11 mouse cellular contexts compared by ENCODE assay signal in genomic region chr17:15743379-15743778, GRCm38 (mm10). TPM values are rescaled to one million over a fixed set of nuclear protein-coding genes. Genes with fewer than 3 reads are reported as not detected.
DNase-seq lines count a peak whose midpoint lies in the region.
"Had no signal": no experiment of that assay in that cellular context is flagged by ENCODE, and none has a peak within 500 bp of the region (broad histone marks: within the 10 kb centered on the region; RNA-seq: fewer than 3 reads in every experiment).

No protein-coding gene starts in this region.

- DNase-seq in adrenal gland, adult 2 months: peak; percentile 20
- no peak for DNase-seq in adrenal gland, postnatal 4 days (ENCODE audit: low spot score in 2 of 2)
- DNase-seq in ovary, adult 18-20 months (ENCODE audit: low spot score): peak; percentile 3
- no peak for DNase-seq in ovary, postnatal 36 days (ENCODE audit: low spot score)
- DNase-seq in adrenal gland, postnatal 36 days: peak; percentile 20 to 29
- peak; percentile 37 for DNase-seq in induced T-regulatory cell, adult 2 months (ENCODE audit: low read depth)
- DNase-seq in gastrocnemius, adult 8-10 months (ENCODE audit: low spot score in 2 of 2): no peak
- no peak for DNase-seq in kidney, adult 8-10 months
- DNase-seq: cerebellum, adult 8-10 months; layer of hippocampus, postnatal 36 days; right cerebral cortex, postnatal 25 days had no signal

RNA-seq across cellular contexts. Expression of gene Chd1, which starts 38.6 kb away (rescaled TPM):
- 10 to 100 TPM; 28.5 to 35.1 TPM for total RNA-seq in adrenal gland, adult 2 months (2021)
- polyA plus RNA-seq in adrenal gland, adult 2 months (2012; rRNA removed): 12.5 and 16.2 TPM in 2 replicates
- total RNA-seq in adrenal gland, postnatal 4 days (2021): 10 to 100 TPM; 39.4 TPM
- total RNA-seq in adrenal gland, postnatal 36 days (2021): 10 to 100 TPM; 35.1 to 47.7 TPM
- 10 to 100 TPM in 3 of 4 experiments, 1 to 10 TPM in 1; 9.6 to 15.4 (median 12.6) TPM for total RNA-seq in gastrocnemius, adult 8-10 months (2022)

Comparison
In these comparisons a context has a peak if more than half of its experiments do, and no peak if none do; other contexts are left out.
1. DNase-seq: peak in adrenal gland, adult 2 months (single experiment), ovary, adult 18-20 months (single experiment), adrenal gland, postnatal 36 days (2 of 2) and induced T-regulatory cell, adult 2 months (single experiment); none in adrenal gland, postnatal 4 days (0 of 2), ovary, postnatal 36 days (single experiment), gastrocnemius, adult 8-10 months (0 of 2) and kidney, adult 8-10 months (0 of 2).